Mouse (Mus musculus): ENCODE measurements around the gene Dffb.

Dffb gene

GRCm38 (mm10) chr4:153974431-153975291 is at the start of gene Dffb, which contains the start of gene Cep104:
Gene Dffb (minus strand): TSS chr4:153975126.
Gene Cep104 (plus strand): TSS chr4:153975194.
- in situ Hi-C loops (cut with MboI; ENCODE audit: unreplicated experiment in 2 of 2): loop anchor here (5.0 to 25.0 kb wide), 7 partner anchors 38 to 1812 kb away; partner anchors contain the start of genes Lrrc47 (in 2 of the 2), Acot7 (in 1 of the 2), Espn (in 1 of the 2) and Faap20 (in 1 of the 2)

GRCm38 (mm10) chr4:154023754-154024601 is 49.1 kb upstream of the Dffb start:
- in situ Hi-C loops (cut with MboI; ENCODE audit: unreplicated experiment in 2 of 2): no loop called here

GRCm38 (mm10) chr4:154022844-154023243 is 47.9 kb upstream of the Dffb start:
- in situ Hi-C loops (cut with MboI; ENCODE audit: unreplicated experiment in 2 of 2): no loop called here

GRCm38 (mm10) chr4:154022407-154022806 is 47.5 kb upstream of the Dffb start:
- in situ Hi-C loops (cut with MboI; ENCODE audit: unreplicated experiment in 2 of 2): no loop called here

GRCm38 (mm10) chr4:154021432-154021831 is 46.5 kb upstream of the Dffb start:
- in situ Hi-C loops (cut with MboI; ENCODE audit: unreplicated experiment in 2 of 2): no loop called here

GRCm38 (mm10) chr4:154019571-154019970 is 44.6 kb upstream of the Dffb start:
- in situ Hi-C loops (cut with MboI; ENCODE audit: unreplicated experiment in 2 of 2): no loop called here

GRCm38 (mm10) chr4:154015476-154015875 is 40.5 kb upstream of the Dffb start:
- in situ Hi-C loops (cut with MboI; ENCODE audit: unreplicated experiment in 2 of 2): no loop called here

- in situ Hi-C loops (cut with MboI; ENCODE audit: unreplicated experiment in 2 of 2): loop anchor here (5.0 kb wide), 1 partner anchor 35 kb away; the partner anchor contains the start of genes Cep104 (in 2 of the 2) and Dffb (in 2 of the 2)
These were observed 37.4 kb upstream of the Dffb start for GRCm38 (mm10) chr4:154012132-154012882.

- in situ Hi-C loops (cut with MboI; ENCODE audit: unreplicated experiment in 2 of 2): loop anchor here (5.0 kb wide), 1 partner anchor 34 kb away; the partner anchor contains the start of genes Cep104 (in 2 of the 2) and Dffb (in 2 of the 2)
These were observed 36.7 kb upstream of the Dffb start, which contains the start of gene Lrrc47 for GRCm38 (mm10) chr4:154011646-154012089. Gene Lrrc47 (plus strand): TSS chr4:154011731.

- in situ Hi-C loops (cut with MboI; ENCODE audit: unreplicated experiment in 2 of 2): loop anchor here (5.0 kb wide), 1 partner anchor 34 kb away; the partner anchor contains the start of genes Cep104 (in 2 of the 2) and Dffb (in 2 of the 2)
These were observed 36.1 kb upstream of the Dffb start for GRCm38 (mm10) chr4:154010907-154011645.

- in situ Hi-C loops (cut with MboI; ENCODE audit: unreplicated experiment in 2 of 2): no loop called here
These were observed 32.8 kb upstream of the Dffb start for GRCm38 (mm10) chr4:154007759-154008158.

- in situ Hi-C loops (cut with MboI; ENCODE audit: unreplicated experiment in 2 of 2): no loop called here
These were observed 31.3 kb upstream of the Dffb start for GRCm38 (mm10) chr4:154006264-154006663.

GRCm38 (mm10) chr4:154005488-154005887 is 30.6 kb upstream of the Dffb start:
- in situ Hi-C loops (cut with MboI; ENCODE audit: unreplicated experiment in 2 of 2): no loop called here

GRCm38 (mm10) chr4:153993505-153993904 is 18.6 kb upstream of the Dffb start:
- in situ Hi-C loops (cut with MboI; ENCODE audit: unreplicated experiment in 2 of 2): no loop called here

- in situ Hi-C loops (cut with MboI; ENCODE audit: unreplicated experiment in 2 of 2): no loop called here
These were observed 17.8 kb upstream of the Dffb start for GRCm38 (mm10) chr4:153992715-153993114.

- in situ Hi-C loops (cut with MboI; ENCODE audit: unreplicated experiment in 2 of 2): no loop called here
These were observed 5.5 kb upstream of the Dffb start for GRCm38 (mm10) chr4:153980470-153980869.

- in situ Hi-C loops (cut with MboI; ENCODE audit: unreplicated experiment in 2 of 2): loop anchor here (5.0 to 10.0 kb wide), 3 partner anchors 33 to 1654 kb away; partner anchors contain the start of genes Lrrc47 (in 2 of the 2), Rpl22 (in 1 of the 2) and Tprgl (in 1 of the 2)
These were observed 4.3 kb upstream of the Dffb start for GRCm38 (mm10) chr4:153979243-153979642.

- in situ Hi-C loops (cut with MboI; ENCODE audit: unreplicated experiment in 2 of 2): loop anchor here (5.0 to 10.0 kb wide), 3 partner anchors 37 to 1651 kb away; partner anchors contain the start of genes Lrrc47 (in 2 of the 2), Rpl22 (in 1 of the 2) and Tprgl (in 1 of the 2)
These were observed 842 bp upstream of the Dffb start for GRCm38 (mm10) chr4:153975768-153976167.

GRCm38 (mm10) chr4:153975292-153975662 is 351 bp upstream of the Dffb start:
- in situ Hi-C loops (cut with MboI; ENCODE audit: unreplicated experiment in 2 of 2): loop anchor here (5.0 to 10.0 kb wide), 3 partner anchors 37 to 1650 kb away; partner anchors contain the start of genes Lrrc47 (in 2 of the 2), Rpl22 (in 1 of the 2) and Tprgl (in 1 of the 2)
